Mouse (Mus musculus): ENCODE data around the gene Atf1. TPM values are rescaled to one million over a fixed set of nuclear protein-coding genes. Genes with fewer than 3 reads are reported as not detected.

Gene Atf1
- polyA plus RNA-seq, 3 experiments from 2014 or later, result 32.1 to 36.0 (median 33.1) TPM

DNA sequence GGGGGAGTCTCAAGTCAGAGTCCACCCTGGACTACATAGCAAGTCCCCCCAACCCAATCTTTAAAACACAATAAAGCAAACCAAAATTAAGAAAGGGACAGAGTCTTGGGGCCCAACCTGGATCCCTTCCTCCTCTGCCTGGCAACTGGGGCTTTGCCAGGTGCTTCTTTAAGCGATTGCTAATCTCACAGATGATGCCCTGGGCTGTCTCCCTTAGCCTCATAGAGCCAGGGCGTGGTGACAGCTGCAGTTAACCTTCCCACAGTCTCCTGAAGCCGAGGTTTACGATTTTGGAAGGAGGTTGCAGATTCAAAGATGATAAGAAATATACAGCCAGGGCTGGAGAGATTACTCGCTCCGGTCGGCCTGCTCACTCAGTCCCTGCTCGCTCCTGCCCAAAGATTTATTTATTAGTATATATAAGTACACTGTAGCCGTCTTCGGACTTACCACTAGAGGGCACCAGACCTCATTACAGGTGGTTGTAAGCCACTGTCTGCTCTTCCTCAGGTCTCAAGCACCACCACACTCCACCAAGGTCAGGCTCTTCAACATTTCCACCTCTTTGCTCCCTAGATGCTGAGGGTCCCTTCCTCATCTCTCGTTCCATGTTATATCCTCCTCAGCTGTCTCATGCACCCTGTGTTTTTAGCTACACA, 79.9 kb downstream of the Atf1 start:
- ATAC-seq, result peak; percentile 46

Other genes with a start within 250 kb of the Atf1 start
- 10 to 100 TPM; 11.5 to 21.3 (median 13.3) TPM for gene Dip2b, start 189.2 kb upstream of the Atf1 start, polyA plus RNA-seq (2017; shearing (Covaris generic))
- not detected for gene Tmprss12, start 53.0 kb downstream of the Atf1 start, polyA plus RNA-seq (2017; shearing (Covaris generic))
- gene Mettl7a1, start 76.3 kb downstream of the Atf1 start, polyA plus RNA-seq (2017; shearing (Covaris generic)), result 10 to 100 TPM in 1 of 3 experiments, 1 to 10 TPM in 2; 2.3 to 15.1 (median 4.4) TPM
- not detected for gene Mettl7a3, start 107.1 kb downstream of the Atf1 start, polyA plus RNA-seq (2017; shearing (Covaris generic))
- gene Methig1, start 125.3 kb downstream of the Atf1 start, polyA plus RNA-seq (2017; shearing (Covaris generic)), result under 1 TPM in 1 of 3 experiments, not detected in 2; 0.36 TPM
- not detected for gene Mettl7a2, start 125.4 kb downstream of the Atf1 start, polyA plus RNA-seq (2017; shearing (Covaris generic))
- not detected for gene Higd1c, start 136.7 kb downstream of the Atf1 start, polyA plus RNA-seq (2017; shearing (Covaris generic))
- gene Gm5475, start 194.3 kb downstream of the Atf1 start, polyA plus RNA-seq (2017; shearing (Covaris generic)), result under 1 TPM in 2 of 3 experiments, not detected in 1; 0.26 to 0.49 TPM
- gene Slc11a2, start 197.3 kb downstream of the Atf1 start, polyA plus RNA-seq (2017; shearing (Covaris generic)), result 10 to 100 TPM; 20.5 to 30.5 (median 26.7) TPM
- 10 to 100 TPM; 24.6 to 58.8 (median 54.5) TPM for gene Letmd1, start 241.2 kb downstream of the Atf1 start, polyA plus RNA-seq (2017; shearing (Covaris generic))

All from inflammation-experienced regulatory T-cells, adult 6 months (primary cell).